Mouse (Mus musculus): ENCODE results near the gene Gpc4. TPM values are rescaled to one million over a fixed set of nuclear protein-coding genes. Genes with fewer than 3 reads are reported as not detected.

The Gpc4 gene
- polyA plus RNA-seq (2012; rRNA removed): 48.5 and 101 TPM in 2 replicates

GRCm38 (mm10) chrX:52164738-52165554 is at the start of gene Gpc4:
Gpc4 (minus strand) TSS chrX:52165252.
- no peak for DNase-seq (ENCODE audit: low read depth)

GRCm38 (mm10) chrX:52212846-52213245 is 47.8 kb upstream of the Gpc4 start:
- no peak for DNase-seq (ENCODE audit: low read depth)

DNA sequence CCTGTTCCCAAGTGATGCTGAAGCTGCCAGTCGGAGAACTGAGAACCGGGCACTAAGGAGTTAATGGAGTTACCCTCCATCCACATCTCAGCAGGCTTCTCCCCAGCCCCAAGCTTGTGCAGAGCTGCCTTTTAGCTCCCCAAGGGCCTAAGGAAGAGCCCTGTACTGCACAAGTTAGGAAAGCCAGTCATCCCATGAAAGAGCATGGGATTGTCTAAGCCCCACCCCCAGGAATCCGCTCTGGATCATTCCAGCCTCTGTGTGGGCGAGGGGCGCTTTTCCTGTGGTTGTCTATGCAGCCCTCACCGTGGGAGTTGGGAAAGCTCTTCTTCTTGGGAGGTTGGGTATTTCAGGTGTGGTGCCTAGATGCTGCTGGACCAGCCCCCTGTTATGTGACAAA is 34.8 kb upstream of the Gpc4 start:
- no peak for DNase-seq (ENCODE audit: low read depth)

- DNase-seq (ENCODE audit: low read depth): no peak
These were observed 28.4 kb upstream of the Gpc4 start for GRCm38 (mm10) chrX:52193311-52193968.

DNA sequence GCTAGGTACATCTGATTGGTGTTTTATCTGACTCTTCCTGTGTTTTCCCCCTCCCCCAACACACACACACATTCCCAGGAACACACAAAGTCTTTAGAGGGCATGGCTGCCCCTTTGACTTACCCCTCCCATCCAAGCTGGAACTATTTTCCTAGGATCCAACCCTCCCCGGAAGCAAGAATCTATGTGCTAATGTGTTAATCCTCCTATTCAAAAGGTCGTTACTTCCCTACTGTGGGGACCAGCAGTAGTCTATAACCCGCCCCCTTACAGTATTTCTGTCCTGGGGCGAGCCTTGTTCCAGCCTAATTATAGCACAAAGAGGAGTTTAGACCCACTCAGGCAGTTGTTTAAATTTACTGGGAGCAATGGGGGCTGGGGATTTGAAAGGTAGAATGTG is 24.0 kb upstream of the Gpc4 start:
- no peak for DNase-seq (ENCODE audit: low read depth)

- no peak for DNase-seq (ENCODE audit: low read depth)
These were observed 18.7 kb upstream of the Gpc4 start for GRCm38 (mm10) chrX:52183551-52184442.

GRCm38 (mm10) chrX:52181401-52181800 is 16.3 kb upstream of the Gpc4 start:
- no peak for DNase-seq (ENCODE audit: low read depth)

GRCm38 (mm10) chrX:52177067-52177466 is 12.0 kb upstream of the Gpc4 start:
- no peak for DNase-seq (ENCODE audit: low read depth)

- DNase-seq (ENCODE audit: low read depth): no peak
These were observed 2.6 kb upstream of the Gpc4 start for GRCm38 (mm10) chrX:52167519-52168244.

DNA sequence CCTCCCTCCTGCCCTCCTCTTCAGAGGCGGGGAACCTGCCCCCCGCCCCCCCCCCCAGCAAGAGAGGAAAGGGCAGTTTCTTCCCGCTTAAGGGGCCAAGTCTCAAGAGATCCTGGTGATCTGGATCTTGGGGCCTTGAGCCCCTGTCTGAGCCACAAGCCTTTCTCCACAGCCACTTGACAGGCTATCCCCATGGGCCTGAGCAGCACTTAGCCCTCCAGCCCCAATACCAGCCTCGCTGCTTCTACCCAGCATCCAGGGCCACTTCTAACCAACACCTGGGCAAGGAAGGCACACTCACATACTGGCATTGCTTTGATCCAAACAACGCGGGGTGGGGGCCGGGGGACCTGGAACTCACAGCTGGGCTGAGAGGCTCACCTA is 495 bp upstream of the Gpc4 start:
- DNase-seq (ENCODE audit: low read depth): no peak

DNA sequence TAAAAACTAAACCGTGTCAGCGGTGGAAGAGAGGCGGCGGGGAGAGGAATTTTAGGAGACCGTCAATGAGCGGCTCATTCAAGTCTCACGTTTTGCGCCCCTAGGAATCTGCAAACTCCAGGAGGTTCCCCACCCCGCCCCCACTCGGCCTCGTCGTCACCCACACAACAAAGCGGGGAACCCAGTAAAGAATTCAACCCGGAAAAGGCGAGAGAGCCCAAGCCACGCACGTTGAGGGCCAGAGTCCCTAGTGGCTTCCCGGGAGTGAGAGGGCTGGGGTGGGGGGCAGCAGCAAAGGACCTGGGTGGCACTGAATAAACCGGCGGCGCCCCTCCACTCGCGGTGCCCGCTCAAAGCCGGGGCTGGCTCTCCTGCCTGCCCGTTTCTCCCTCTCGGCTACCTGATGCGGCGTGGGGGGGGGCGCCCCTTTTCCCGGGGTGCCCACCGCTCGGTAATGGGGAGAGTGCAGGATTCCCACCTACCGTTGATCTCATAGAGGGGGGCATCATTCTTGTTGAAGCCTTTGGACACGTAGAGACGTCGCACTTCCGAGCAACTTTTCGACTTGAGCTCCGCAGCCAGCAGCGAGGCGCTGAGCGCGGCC is 816 bp downstream of the Gpc4 start:
- no peak for DNase-seq (ENCODE audit: low read depth)

DNA sequence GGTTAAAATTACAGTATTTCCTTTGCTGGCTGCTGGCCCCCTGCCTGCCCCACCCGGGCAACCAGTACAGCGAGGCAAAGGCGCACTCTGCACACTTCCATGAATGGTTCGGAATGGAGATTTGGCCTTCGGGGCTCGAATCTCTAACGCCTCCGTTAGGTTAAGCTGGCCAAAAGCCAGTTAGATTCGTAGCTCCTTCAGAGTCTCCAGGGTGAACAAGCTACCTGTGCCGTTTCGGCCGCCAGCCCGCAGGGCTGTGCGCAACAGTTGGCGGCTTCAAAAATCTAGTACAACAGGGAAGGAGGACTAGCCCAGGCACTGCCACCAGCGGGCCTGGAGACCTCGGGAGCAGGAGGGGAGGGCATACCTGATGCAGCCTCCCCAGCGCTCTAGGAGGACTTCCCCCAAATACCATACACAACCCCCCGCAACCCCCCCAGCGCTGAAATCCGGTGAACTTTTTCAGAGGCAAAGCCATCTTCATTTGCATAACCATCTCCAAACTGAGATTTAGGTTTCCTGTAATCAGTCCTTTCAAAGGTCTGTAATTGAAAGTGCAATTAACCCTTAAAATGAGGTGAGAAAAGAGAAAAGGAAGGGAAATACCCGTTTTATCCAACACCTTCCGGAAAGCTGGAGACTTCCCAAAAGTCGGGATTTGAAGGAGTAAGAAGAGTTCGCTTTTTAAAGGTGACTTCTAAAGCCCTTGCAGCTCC is 1.5 kb downstream of the Gpc4 start:
- no peak for DNase-seq (ENCODE audit: low read depth)

DNA sequence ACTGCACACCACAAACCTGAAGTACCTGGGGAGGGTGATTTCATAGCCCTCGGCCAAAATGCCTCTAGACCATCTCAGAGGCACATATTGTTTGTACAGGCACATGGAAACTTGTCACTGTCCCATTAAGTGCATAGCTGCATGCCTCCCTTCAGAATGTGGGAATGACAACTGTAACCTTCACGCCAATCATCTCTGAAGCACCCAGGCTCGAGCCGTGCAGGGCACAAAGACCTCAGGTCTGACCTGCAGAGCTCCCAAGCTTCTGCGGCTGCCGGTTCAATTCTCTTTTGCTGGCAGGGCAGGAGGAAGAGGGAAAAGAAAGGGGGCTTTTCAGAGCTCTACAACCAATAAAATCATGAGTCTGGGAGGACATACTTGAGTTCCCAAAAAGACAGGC is 2.3 kb downstream of the Gpc4 start:
- no peak for DNase-seq (ENCODE audit: low read depth)

GRCm38 (mm10) chrX:52162206-52162605 is 2.8 kb downstream of the Gpc4 start:
- no peak for DNase-seq (ENCODE audit: low read depth)

DNA sequence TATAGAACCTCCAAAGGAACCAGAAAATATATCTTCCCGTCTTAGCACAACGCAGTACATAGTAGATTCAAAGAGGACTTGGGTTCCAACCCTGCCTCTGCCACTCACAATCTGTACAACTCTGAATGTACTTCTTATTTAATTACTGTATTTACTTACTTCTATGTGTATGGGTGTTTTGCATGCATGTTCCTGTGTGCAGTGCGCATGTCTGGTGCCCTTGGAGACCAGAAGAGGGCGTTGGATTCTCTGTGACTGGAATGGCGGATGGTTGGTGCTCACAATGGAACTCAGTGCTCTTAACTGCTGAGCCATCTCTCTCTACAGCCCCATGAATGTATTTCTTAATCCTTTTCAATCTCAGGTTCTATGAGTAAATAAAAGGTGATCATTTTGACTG is 5.4 kb downstream of the Gpc4 start:
- DNase-seq (ENCODE audit: low read depth): no peak

- no peak for DNase-seq (ENCODE audit: low read depth)
These were observed 9.6 kb downstream of the Gpc4 start for GRCm38 (mm10) chrX:52155408-52155953.

DNA sequence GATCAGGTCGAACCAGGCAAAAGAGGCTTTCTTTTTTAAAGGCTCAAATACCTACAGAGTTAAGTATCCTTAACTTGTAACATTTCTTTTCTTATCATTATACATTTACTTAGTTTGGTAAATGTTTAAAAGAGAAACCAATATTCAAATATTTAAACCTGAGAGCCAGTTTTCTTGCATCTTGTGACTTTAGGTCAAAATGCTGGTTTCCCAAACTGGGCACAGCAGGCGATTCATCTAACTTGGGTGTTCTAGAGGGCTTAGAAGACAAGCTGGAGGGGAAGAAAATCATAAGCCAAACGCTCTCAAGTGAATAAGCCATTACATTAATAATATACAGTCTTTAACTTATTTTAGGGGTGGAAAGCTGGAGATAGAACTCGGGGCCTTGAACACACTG is 10.2 kb downstream of the Gpc4 start:
- no peak for DNase-seq (ENCODE audit: low read depth)

- DNase-seq (ENCODE audit: low read depth): no peak
These were observed 11.6 kb downstream of the Gpc4 start for GRCm38 (mm10) chrX:52153451-52153850.

GRCm38 (mm10) chrX:52152961-52153360 is 12.1 kb downstream of the Gpc4 start:
- DNase-seq (ENCODE audit: low read depth): no peak

GRCm38 (mm10) chrX:52151555-52151954 is 13.5 kb downstream of the Gpc4 start:
- no peak for DNase-seq (ENCODE audit: low read depth)
